Mouse (Mus musculus): ENCODE data around the gene Arl14.
"Not testable (repeated sequence)": the region's sequence is repeated elsewhere in the genome, so short reads cannot be mapped to it uniquely, and the experiment has no call there.

Gene Arl14

DNA sequence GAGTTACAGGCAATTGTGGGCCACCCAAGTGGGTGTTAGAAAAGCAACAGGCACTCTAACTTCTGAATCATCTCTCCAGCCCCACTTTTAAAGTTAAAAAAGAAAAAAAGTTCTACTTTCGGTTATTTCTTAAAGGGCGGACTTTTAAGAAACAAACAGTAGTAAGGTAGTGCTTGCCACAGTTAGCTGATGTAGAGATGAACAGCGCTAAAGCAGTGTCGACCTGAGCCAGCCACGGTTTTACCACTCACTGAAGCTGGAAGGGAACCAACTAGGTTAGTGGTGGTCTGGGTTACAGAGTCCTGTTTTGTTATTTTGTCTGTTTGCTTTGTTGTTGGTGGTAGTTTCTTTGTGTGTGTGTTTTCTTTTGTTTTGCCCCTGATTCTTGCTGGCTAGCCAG, 8.8 kb upstream of the Arl14 start:
- DNase-seq (ENCODE audit: low spot score) = no peak

DNA sequence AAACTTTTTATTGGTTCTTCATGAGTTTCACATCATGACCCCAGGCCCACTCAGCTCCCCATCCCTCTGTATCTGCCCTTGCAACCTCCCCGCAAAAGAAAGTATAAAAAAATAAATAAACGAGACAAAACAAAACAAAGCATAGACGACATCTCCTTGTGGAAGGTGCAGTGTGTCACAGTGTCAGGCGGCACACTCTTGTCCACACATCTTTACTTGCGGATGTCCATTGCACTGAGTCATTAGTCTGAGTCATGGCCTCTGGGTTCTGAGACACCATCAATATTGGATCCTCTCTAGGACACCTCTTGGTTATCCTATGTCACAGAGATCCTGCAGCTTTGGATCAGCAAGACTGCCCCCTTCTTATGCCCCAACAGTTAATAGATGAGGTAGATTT, 7.7 kb upstream of the Arl14 start:
- DNase-seq (ENCODE audit: low spot score) = no peak

DNA sequence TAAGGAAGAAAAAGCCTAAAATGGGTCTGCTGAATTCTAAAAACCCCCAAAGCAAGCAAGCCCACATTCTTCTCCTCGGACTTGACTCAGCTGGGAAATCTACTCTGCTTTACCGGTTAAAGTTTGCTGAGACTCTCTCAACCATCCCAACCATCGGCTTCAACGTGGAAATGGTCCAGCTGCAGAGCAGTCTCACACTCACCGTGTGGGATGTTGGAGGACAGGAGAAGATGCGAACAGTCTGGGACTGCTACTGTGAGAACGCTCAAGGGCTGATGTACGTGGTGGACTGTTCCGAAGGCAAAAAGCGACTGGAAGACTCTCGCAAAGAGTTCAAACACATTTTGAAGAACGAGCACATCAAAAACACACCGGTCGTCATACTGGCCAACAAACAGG, 282 bp downstream of the Arl14 start:
- DNase-seq (ENCODE audit: low spot score) = no peak

DNA sequence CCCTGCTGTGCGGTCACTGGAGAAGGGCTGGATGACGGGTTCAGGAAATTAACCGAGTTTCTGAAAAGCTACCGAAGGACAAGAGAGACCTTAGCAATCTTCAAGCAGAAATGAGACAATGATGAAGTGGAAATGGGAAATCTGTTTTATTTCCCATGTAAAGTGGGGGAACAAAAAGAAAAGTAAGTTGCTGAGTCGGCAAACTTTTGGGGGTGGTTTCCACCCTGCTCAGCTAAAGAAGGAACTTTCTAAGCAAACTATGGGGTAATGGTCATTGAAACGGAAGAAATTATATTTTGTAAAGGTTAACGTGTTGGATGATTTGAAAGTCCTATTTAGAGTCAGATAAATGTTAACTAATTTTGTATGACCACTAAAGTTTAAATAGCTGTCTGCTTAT, 768 bp downstream of the Arl14 start:
- DNase-seq (ENCODE audit: low spot score) = no peak

GRCm38 (mm10) chr3:69223666-69224065, 1.4 kb downstream of the Arl14 start:
- DNase-seq (ENCODE audit: low spot score) = no peak

DNA sequence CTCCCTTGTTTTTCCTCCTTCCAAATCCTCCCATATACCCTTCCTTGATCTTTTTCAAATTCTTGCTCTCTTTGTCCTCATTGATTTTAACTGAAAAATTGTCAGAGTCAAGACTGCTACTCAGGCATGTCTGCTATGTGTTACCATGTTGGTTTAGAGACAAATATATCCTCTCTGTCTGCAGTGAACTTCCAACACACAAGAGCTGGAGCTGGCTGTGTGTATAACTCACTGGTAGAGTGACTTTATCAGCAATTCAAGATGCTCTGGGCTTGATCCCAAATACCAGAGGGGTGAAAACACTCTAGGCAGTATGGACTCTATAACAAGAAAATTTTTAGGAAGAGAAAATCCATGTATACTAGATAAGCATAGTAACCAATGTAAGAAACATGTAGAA, 2.8 kb downstream of the Arl14 start:
- DNase-seq (ENCODE audit: low spot score) = no peak

GRCm38 (mm10) chr3:69226496-69226895, 4.3 kb downstream of the Arl14 start:
- DNase-seq (ENCODE audit: low spot score) = no peak

- no peak for DNase-seq (ENCODE audit: low spot score)
Observed at GRCm38 (mm10) chr3:69228002-69228401, 5.8 kb downstream of the Arl14 start.

DNA sequence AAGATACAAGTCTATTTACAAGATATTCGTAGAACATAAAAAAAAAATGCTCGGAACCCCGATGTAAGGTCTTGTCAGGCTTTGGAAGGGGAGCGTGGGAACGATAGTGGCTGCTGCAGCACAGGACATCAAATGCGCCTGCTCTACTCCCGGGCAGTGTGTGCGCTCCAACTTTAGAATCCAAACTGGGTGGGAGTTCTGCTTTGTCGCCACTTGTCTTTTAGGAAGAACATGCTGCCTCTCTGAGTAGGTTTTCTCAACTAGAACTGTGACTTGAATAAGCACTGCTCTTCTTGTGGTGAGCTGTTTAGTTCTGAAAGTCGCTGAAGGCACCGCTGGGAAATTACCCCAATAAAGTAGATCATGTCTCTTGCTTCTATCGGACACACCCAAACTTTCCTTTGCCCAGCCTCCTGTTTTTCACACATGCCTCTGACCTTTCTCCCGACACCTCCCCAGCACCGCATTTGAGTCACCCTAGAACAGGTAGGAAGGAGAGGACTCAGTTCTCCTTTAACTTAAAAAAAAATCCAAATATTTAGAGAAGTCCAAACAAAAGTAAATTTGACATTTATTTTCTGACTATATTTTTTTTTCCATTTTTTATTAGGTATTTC, 9.4 kb downstream of the Arl14 start:
- no peak for DNase-seq (ENCODE audit: low spot score)

- not testable (repeated sequence) for DNase-seq (ENCODE audit: low spot score)
Observed at GRCm38 (mm10) chr3:69233552-69234189, 11.5 kb downstream of the Arl14 start.

DNA sequence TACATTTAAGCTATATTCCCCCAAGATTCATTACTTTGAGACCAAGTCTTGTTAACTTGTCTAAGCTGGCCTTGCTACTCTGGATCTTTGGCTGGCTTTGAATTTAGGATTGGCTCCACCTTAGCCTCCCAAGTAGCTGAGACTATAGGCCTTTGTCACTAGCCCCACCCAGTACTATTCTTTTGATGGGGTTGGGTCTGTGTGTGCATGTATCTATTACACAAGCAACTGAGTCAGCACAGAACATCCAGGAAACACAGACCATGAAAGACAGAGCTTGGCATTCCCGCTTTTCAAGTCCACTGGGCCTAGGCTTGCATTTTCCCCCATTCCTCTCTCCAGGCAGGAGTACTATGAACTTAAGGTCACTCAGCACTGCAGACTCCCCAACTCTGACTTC, 12.3 kb downstream of the Arl14 start:
- DNase-seq (ENCODE audit: low spot score) = no peak

- no peak for DNase-seq (ENCODE audit: low spot score)
Observed at GRCm38 (mm10) chr3:69235806-69236205, 13.6 kb downstream of the Arl14 start.

GRCm38 (mm10) chr3:69236491-69236890, 14.3 kb downstream of the Arl14 start:
- DNase-seq (ENCODE audit: low spot score) = no peak

DNA sequence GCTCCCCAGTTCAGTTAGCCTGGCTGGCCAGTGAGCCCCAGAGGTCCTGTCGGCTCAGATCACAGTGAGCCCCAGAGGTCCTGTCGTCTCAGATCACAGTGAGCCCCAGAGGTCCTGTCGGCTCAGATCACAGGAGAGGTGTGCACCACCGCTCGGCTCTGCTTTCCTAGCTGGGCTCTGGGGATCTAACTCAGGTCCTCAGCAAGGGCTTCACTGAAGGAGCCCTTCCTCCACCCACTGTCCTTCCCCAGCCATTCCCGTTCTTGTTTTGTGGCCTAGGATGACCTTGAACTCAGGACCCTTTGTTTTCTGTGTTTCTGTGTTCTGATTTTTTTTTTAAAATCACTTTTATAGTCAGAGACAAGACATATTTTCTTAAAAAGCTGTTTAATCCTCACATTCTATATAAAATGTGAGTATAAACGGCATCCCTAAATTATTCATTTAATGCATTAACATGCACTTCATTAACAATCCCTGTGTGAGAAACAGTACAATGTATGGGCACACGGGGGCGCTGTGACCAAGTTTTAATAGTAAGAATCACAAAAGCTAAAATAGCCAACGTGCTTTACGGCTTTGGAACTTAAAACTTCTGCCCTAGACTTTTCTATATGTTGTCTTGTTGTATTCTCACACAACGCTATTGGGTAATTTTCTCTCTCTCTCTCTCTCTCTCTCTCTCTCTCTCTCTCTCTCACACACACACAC, 16.1 kb downstream of the Arl14 start:
- DNase-seq (ENCODE audit: low spot score) = peak; percentile 14

- no peak for DNase-seq (ENCODE audit: low spot score)
Observed at GRCm38 (mm10) chr3:69239246-69239645, 17.0 kb downstream of the Arl14 start.

GRCm38 (mm10) chr3:69241020-69241419, 18.8 kb downstream of the Arl14 start:
- no peak for DNase-seq (ENCODE audit: low spot score)

- DNase-seq (ENCODE audit: low spot score) = no peak
Observed at GRCm38 (mm10) chr3:69253096-69253866, 31.1 kb downstream of the Arl14 start.

DNA sequence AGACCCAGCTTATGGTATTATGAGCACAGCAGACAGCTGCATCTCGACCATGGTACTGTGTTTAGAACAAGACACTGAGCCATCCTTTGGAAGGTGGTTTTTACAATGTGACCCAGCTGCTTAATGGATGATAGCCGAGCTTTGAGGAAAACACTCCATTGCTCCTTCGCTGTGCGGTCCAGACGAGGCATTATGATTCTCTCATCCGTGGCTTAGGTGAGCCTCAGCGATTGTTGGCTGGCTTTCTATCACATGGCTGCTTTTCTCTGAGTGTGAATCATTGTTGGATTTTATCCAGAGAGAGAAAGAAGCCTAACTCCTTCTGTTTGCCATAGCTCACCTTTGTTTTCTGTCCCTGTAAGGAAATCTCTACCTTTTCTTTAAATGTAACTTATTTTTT, 32.5 kb downstream of the Arl14 start:
- DNase-seq (ENCODE audit: low spot score) = no peak

- DNase-seq (ENCODE audit: low spot score) = peak; percentile 19
Observed at GRCm38 (mm10) chr3:69257049-69257699, 35.0 kb downstream of the Arl14 start.

DNA sequence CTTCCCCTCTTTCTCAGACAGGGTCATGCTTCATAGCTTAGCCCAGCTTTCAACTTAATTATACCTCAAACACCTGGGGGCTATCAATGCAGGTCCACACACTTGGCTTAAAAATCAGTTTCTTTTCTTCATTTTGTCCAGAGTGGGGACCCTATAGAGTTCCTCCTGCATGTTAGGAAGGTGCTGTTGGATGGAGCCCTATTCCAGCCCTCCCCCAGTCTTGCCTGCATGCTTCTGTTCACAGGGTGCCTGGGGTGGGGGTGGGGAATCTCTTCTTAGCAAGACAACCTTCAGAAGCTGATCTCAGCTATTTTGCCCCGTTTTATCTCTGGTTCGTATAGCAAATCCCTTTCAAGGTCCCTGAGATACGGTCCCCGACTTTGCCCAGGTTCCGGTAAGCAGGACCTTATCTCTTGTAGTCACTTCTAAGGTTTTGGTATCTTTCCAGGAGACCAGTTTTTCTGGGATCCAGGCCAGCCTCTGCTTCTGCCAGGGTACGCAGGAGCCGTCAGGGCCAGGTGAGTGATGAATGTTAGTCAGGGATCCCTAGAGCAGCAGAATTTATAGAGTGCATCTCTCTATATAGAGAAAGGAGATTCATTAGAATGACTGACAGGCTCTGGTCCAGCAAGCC, 40.9 kb downstream of the Arl14 start:
- DNase-seq (ENCODE audit: low spot score) = no peak

- not testable (repeated sequence) for DNase-seq (ENCODE audit: low spot score)
Observed at GRCm38 (mm10) chr3:69264299-69264698, 42.1 kb downstream of the Arl14 start.

DNA sequence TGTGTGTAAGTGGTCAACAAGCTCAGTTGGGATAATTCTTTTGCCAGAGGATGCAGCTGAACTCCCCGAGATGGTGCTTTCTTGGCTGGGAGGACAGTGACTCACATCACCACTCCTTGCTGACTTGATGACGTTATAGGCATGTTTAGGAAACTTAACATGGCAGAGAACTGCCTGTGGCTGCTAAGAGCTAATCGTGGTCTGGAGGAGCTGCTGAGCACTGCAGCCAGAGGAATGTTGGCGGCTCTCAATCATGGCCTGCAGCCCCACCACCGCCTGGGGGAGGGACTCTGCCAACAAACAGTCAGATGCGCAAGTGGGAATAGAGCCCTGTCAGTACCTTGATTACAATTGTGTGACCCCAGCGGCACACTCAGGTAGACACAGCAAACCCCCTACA, 49.6 kb downstream of the Arl14 start:
- DNase-seq (ENCODE audit: low spot score) = no peak

Measured in yolk sac, embryonic 10.5 days (tissue).